Mouse (Mus musculus) testis, adult 2 months (tissue): Measurements from ENCODE around the gene Crebl2. TPM values are rescaled to one million over a fixed set of nuclear protein-coding genes. Genes with fewer than 3 reads are reported as not detected.

ENCODE experiments used
- H3K27ac ChIP-seq: fragments of 200-500 bp; 2 replicates; pipeline ENCODE4 v1.5.1; 2012; ENCODE audit warnings: low read depth, low read length; ENCODE audit not compliant: control insufficient read depth, insufficient read depth
- H3K27me3 ChIP-seq: fragments of 200-500 bp; 2 replicates; pipeline ENCODE4 v1.6.1; 2012; ENCODE audit warnings: mild to moderate bottlenecking, low read length, moderate library complexity; ENCODE audit not compliant: control insufficient read depth, insufficient read depth
- H3K36me3 ChIP-seq: fragments of 200-500 bp; 2 replicates; pipeline ENCODE4 v1.6.1; 2012; ENCODE audit warnings: mild to moderate bottlenecking, low read length; ENCODE audit not compliant: control insufficient read depth, insufficient read depth
- H3K4me1 ChIP-seq: fragments of 200-500 bp; 2 replicates; pipeline ENCODE4 v1.6.1; 2012; ENCODE audit warnings: low read length; ENCODE audit not compliant: control insufficient read depth, insufficient read depth
- H3K4me3 ChIP-seq: fragments of 200-500 bp; 2 replicates; pipeline ENCODE4 v1.5.1; 2012; ENCODE audit warnings: low read depth, mild to moderate bottlenecking, low read length, moderate library complexity, mixed read lengths; ENCODE audit not compliant: control insufficient read depth
- CTCF ChIP-seq: fragments of 200-500 bp; IDR thresholded peaks from 2 replicates; pipeline ENCODE4 v1.5.1; 2012; ENCODE audit warnings: low read depth, mild to moderate bottlenecking, inconsistent platforms, low read length, moderate library complexity; ENCODE audit not compliant: control insufficient read depth, insufficient read depth, insufficient replicate concordance
- POLR2A ChIP-seq: fragments of 200-500 bp; IDR thresholded peaks from 2 replicates; pipeline ENCODE4 v1.6.1; 2012; ENCODE audit warnings: low read depth, mild to moderate bottlenecking, inconsistent platforms, low read length, moderate library complexity; ENCODE audit not compliant: control insufficient read depth
- polyA plus RNA-seq: library from polyadenylated mRNA; depleted of rRNA; stranded (reverse); fragments of >200 nt; gene quantifications from 2 replicates; pipeline ENCODE4 v1.2.3, GENCODE M21; 2012

The Crebl2 gene
- polyA plus RNA-seq, 1 experiment: 11.2 TPM

DNA sequence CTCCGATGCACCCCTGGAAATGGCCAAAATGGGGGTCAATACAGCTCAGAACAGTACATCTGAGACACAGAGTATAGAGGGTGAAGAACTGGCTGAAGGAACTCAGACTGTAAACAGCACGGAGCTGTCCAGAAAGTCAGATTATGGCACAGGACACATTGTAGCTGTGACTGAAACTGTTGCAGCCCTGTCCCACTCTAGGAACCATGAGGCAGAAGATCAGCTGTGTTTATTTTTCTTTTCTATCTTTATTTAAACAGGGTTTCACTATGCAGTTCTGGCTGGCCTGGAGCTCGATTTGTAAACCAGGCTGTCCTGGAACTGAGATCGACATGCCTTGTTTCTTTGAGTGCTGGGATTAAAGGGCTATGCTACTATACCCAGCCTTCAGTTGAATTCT lies 30.3 kb downstream of the Crebl2 start:
- peak overlapping the region; percentile 18; the same call in 1 of the 2 replicates for H3K27ac ChIP-seq
- H3K4me1 ChIP-seq: peaks cover 8% of the 10 kb centered on the region
- H3K4me3 ChIP-seq: no peak overlapping the region
- H3K36me3 ChIP-seq: no peaks in the 10 kb centered on the region
- TF ChIP-seq CTCF (no peak), POLR2A (no peak)
- no peaks in the 10 kb centered on the region for H3K27me3 ChIP-seq

DNA sequence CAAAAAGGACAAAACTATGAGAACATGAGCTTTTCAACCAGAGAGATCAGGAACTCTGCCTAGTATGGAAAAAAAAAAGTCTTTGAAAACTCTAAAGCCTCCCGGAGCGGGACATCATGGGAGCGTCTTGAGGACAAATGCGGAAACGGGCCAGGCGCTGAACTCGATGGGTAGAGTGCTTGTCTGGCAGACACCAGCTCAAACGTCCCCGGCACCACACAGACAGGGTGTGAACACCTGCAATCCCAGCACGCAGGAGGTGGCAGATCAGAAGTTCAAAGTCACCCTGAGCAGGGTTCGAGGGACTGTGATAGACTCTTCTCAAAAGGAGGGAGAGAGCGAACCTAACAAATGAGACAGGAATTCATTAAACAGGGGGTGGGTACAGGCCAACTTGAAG lies 31.4 kb downstream of the Crebl2 start:
- Histone ChIP-seq H3K4me1 (peaks cover 8% of the 10 kb centered on the region), H3K36me3 (no peaks in the 10 kb centered on the region), H3K27ac (no peak overlapping the region), H3K27me3 (no peaks in the 10 kb centered on the region), H3K4me3 (no peak overlapping the region)
- TF ChIP-seq CTCF (no peak), POLR2A (no peak)

DNA sequence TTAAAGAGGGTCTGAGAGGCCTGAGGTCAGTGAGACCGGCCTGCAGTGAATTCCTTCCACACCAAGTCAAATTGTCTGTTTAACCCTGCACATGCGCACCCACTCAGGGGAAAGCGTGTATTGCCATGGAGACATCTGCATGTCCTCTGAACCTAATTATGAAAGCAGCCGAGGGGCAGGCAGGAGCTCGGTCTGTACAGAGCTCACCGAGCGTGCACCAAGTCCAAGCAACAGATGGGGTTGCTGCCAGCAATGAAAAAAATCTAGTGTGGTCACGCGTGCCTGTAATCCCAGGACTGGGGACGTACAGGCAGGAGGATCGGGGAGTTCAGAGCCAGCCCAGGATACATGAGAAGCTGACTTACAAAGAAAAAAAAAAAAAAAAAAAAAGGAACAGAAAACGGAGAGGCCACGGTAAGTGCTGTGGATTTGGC lies 32.7 kb downstream of the Crebl2 start:
- no peak for TF ChIP-seq POLR2A
- Histone ChIP-seq H3K36me3 (no peaks in the 10 kb centered on the region), H3K27ac (no peak overlapping the region), H3K4me1 (peaks cover 8% of the 10 kb centered on the region), H3K27me3 (no peaks in the 10 kb centered on the region), H3K4me3 (peak overlapping the region; percentile 39)

DNA sequence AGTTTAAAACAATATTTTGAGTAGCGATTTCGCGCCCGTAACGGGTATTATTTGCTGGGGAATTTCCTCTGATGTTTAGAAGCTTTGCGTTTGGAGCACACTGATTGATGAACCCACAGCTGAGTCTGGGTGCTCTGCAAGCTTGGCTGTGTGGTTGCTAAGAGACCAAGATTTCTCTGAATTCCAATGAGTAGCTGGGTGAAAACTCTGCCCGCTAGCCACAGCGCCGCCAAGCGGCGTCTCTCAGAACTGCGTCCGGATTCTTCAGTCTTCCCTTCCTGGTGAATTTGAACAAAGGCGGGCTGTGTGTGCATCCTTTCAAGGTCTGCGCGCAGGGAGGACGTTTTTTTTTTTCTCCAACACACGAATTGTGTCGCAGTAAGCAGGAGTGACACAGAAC lies 33.2 kb downstream of the Crebl2 start:
- Histone ChIP-seq H3K4me1 (peaks cover 8% of the 10 kb centered on the region), H3K36me3 (no peaks in the 10 kb centered on the region), H3K27ac (no peak overlapping the region), H3K4me3 (peak overlapping the region; percentile 23; the same call in 1 of the 2 replicates), H3K27me3 (no peaks in the 10 kb centered on the region)
- TF ChIP-seq POLR2A (no peak), CTCF (peak; percentile 98)

- Histone ChIP-seq H3K36me3 (no peaks in the 10 kb centered on the region), H3K27me3 (no peaks in the 10 kb centered on the region), H3K4me3 (no peak overlapping the region), H3K4me1 (peaks cover 8% of the 10 kb centered on the region), H3K27ac (no peak overlapping the region)
- TF ChIP-seq POLR2A (no peak), CTCF (no peak)
Measured at GRCm38 (mm10) chr6:134866113-134866512, 36.2 kb downstream of the Crebl2 start.

DNA sequence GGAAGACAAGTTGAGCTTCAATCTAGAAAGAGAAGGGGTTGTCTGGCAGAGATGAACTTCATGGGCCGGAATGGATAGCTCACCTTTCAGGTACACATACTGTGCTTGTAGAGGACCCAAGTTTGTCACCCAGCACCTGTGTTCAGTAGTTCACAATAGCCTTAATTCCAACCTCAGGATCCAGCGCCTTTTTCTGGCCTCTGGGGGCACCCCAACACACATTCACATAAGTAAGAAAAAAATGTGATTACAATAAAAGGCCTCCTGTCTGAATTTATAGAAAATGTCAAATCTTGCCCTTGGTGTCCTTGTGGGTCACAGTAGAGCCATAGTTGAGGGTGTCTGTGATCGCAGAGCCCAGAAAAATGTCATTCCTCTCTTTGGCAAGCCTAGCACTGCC lies 37.4 kb downstream of the Crebl2 start:
- Histone ChIP-seq H3K4me3 (no peak overlapping the region), H3K36me3 (no peaks in the 10 kb centered on the region), H3K27ac (no peak overlapping the region), H3K27me3 (no peaks in the 10 kb centered on the region), H3K4me1 (peaks cover 7% of the 10 kb centered on the region)
- no peak for TF ChIP-seq POLR2A
- TF ChIP-seq CTCF: no peak

DNA sequence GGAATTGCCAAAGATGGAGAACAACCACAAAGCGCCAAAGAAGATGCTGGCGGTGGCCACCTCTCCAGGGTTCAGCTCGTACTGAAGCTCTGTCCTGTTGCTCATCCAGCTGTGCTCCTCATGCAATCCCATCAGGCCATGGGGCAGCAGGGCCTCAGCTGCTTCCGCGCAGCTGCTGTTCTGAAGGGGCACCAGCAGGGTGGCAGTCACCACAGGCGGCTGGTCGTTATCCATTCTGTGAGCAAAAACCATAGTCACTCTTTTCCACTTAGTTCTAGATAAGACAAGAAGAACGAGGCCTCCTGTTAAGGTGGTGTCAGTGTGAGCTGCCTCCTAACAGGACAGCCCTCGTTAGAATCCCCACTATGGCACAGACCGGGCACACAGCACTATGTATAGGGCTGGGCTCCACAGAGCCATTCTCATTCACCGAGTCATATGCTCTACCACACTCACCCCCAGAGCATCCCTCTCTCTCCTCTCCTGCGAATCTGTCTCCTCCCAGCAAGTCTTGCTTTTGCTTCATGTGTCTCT lies 40.3 kb downstream of the Crebl2 start:
- no peak overlapping the region for H3K27ac ChIP-seq
- no peak for TF ChIP-seq POLR2A
- no peak for TF ChIP-seq CTCF
- no peaks in the 10 kb centered on the region for H3K36me3 ChIP-seq
- H3K27me3 ChIP-seq: no peaks in the 10 kb centered on the region
- no peaks in the 10 kb centered on the region for H3K4me1 ChIP-seq
- H3K4me3 ChIP-seq: no peak overlapping the region

GRCm38 (mm10) chr6:134870887-134871286 lies 40.9 kb downstream of the Crebl2 start:
- no peak for TF ChIP-seq CTCF
- TF ChIP-seq POLR2A: no peak
- Histone ChIP-seq H3K27me3 (no peaks in the 10 kb centered on the region), H3K4me3 (no peak overlapping the region), H3K27ac (no peak overlapping the region), H3K4me1 (no peaks in the 10 kb centered on the region), H3K36me3 (no peaks in the 10 kb centered on the region; the same call in 1 of the 2 replicates)
